Mouse (Mus musculus) skeletal muscle tissue, adult 2 months (tissue): Measurements from ENCODE around the gene Ap1m1.

Experiments used
- DNase-seq: peaks from one replicate; pipeline ENCODE4 v3.0.0-alpha.2; 2012; ENCODE audit warnings: low read depth, low spot score

Ap1m1 gene

DNA sequence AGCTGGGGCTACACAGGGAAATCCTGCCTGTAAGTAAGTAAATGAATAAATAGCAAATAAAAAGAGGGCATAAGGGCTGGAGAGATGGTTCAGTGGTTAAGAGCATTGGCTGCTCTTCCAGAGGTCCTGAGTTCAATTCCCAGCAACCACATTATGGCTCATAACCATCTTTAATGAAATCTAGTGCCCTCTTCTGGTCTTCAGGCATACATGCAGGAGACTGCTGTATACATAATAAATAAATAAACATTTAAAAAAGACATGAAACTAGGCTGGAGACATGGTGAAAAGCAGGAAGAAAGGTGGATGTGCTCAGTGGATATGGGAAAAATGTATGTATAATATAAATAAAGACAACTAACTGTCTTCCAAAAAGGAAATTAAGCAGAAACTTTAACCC lies 53.5 kb downstream of the Ap1m1 start:
- DNase-seq: no peak

DNA sequence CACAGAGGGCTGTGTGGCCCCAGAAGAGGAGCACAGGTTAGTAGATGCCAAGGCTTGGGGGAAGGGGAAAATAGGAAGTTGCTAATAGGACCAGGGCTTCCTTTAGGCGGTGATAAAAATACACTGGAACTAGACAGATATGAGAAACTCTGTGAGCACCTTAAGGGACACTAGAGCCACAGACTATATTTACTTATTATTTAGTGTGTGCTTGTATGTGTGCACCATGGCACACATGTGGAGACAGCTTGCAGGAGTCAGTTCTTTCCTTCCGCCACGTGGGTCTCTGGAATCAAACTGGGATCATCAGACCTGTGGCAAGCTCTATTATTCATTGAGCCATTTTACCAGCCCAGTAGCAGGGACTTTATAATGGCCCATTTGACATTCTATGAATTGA lies 55.3 kb downstream of the Ap1m1 start:
- no peak for DNase-seq

DNA sequence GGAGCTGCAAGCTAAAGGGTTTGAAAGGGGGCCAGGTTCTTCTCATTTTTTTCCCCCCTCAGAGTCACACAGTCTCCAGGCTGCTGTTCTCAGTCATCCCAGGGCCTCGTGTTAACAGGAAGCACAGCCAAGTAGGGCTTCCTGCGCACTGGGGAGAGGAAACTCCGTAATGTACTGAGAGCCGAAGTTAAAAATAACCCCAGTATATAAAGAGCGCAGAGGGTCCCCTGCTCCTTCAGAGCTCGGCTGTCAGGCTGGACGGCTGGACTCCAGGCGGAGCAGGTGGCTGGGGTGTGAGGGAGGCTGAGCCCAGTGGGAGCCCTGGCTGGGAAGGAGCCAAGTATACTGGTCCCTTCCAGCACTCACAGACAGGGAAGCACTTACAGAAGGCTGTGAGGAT lies 55.9 kb downstream of the Ap1m1 start:
- peak; percentile 98 for DNase-seq

DNA sequence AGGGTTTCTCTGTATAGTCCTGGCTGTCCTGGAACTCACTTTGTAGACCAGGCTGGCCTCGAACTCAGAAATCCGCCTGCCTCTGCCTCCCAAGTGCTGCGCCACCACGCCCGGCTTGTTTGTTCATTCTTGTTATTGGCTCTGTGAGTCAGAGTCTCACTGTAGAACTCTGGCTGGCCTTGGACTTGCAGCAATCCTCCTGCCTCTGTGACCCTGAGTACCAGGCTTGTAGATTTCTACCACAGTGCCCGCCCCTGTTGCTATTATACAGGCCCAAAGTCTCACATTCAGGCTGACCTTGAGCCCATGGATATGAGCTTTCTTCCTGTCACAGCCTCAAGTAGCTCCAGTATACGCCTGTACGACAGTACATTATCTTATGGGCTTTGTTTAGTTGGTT lies 56.7 kb downstream of the Ap1m1 start:
- DNase-seq: no peak

DNA sequence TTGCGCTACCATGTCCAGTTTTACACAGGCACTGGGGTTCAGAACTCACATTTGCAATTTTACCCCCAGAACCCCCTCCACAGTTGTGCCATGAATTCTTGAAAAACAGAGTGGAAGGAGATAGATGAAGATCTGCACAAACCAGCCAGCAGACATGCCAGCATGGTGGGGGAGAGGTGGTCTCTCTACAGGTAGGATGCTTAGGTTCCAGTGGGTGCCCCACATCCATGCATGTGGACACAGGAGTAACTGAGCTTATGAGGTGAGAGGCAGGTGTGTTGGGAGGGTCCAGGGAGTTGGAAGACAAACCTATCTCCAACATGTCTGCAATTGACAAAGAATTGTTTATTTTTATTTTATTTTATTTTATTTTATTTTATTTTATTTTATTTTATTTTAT lies 59.1 kb downstream of the Ap1m1 start:
- no peak for DNase-seq

DNA sequence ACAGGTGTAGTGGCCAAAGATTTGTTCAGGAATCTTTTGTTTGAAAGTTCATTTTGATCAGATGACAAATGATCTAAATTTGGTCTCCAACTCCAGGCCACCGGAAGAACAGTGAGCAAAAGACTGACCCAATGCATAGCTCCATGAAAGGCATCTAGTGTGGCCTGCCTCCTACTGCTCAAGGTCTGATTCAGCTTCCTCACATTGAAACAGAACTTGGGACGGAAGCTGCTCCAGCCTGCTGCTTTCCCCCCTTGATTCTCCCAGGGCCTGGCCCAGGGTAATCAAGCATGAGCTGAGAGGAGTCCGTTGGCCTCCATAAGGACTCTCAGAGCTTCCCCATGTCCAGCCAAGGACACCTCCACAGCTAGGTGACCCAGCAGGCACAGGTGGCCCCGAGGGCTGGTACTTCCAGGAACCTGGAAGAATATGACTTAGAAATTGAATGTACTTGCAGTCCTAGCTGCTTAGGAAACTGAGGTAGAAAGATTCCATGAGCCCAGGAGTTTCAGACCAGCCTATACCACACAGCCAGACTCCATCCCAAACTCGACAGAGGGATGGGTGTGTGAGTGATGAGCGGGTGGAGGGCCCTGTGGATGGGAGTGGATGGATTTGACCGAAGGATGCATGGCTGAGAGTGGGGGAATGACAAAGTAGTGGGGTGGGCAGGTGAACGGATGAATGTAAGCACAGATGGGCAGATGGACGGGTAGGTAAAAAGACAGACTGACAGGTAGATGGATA lies 61.0 kb downstream of the Ap1m1 start:
- no peak for DNase-seq

DNA sequence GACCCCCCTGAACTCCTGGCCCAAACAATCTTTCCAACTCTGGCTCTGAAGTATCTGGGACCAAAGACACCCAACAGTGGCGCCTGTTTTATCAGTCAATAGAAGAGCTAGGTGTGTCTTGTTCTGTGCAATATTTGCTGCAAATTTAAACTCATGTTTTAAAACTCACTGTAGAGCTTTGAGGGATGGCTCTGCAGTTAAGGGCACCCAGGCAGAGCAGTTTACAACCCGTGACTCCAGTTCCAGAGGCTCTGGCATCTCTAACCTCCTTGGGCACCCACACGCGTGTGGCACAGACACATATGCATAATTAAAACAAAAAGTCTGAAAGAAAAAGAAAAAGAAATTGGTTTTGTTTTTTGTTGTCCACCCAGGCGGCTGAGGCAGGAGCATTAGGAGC lies 61.7 kb downstream of the Ap1m1 start:
- no peak for DNase-seq

DNA sequence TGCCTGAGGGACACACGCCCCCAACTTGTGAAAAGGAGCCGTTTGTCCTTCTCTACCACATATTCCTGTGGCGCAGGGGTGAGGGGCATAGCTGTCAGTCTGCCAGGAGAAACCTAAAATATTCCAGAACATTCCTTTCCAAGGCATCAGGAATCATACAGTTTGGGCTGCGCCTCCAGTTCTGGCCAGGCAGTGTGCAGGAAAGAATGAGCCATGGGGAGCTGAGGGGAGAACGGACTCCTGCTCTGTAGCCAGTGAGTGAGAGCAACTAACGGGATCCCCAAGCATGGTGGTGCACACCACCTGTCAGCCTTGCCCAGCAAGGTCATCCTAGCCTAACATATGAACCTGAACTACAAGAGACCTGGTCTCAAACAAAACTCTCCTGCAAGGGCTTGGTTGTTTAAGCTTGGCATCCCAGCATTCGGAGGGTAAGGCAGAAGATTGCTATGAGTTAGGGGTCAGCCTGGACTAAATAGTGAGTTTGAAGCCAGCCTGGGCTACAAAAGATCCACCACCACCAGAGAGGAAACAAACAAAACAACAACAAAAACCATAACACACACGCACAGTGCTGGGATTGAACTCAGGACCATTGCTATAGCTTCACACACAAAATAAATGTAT lies 63.3 kb downstream of the Ap1m1 start:
- no peak for DNase-seq

DNA sequence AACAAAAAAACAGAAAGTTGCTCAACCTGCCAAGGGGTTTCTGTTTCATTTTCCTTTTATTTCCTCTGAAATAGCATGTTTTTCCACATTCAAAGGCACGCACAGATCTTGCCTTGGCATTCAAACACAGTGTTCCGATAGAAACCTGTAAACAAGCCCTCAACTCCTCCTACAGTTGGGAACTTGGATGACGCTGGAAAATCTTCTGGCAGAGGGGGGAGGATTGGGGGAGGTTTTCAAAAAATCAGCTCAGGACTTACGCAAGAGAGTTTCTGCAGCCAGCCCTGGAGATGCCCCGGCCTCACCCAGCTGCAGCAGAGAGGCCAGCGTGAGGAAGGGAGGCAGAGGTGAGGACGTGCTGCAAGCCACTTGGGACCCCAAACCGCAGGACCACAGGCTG lies 63.8 kb downstream of the Ap1m1 start:
- DNase-seq: peak; percentile 95

DNA sequence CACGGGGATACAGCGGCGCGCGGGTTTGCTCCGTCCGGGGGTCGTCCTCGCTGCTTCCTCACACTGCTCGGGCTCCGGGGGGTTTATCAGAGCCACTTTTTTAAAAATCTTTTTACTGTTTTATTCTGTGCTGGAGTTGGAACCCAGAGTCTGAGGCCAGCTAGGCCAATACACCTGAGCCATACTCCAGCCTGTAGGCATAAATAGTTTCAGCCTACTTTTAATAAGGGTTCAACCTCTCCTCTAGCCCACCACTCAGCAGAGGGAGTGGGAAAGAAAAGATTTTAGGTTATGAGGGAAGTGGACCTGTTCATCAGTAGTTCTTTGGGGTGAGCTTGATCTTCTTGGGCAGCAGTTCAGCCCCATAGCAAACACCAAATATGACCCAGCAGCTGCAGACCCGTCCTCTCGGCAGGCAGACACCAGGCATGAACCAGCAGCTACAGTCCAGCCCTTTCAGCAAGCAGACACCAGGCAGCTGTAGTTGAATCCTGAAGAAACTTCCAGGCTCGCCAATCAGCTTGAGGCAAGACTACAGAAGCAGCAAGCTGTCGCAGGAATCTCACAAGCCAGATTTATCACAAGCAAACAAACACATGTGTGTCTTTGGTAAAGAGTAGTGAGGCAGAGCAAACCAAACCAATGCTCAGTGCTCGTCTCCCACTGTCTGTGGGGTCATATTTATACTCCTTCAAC lies 65.5 kb downstream of the Ap1m1 start, which contains the start of gene Gm10282:
Gene Gm10282, minus strand, starts transcription at position 51 of the 696 bp plus-strand sequence.
- DNase-seq: no peak

DNA sequence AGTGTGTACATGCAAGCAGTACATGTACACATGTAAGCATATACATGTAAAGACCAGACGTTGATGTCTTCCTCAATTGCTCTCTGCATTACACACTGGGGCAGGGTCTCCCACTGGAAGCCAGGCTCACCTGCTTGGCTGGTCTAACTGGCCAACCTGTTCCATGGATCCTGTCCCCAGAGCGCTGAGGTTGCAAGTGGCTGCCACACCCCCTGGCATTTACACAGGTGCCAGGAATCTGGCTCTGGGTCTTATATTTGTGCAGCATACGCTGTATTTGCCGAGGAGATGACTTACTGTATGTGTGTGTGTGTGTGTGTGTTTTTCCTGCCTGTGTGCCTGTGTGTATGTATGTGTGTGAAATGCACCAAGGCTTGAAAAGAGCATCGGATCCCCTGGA lies 67.1 kb downstream of the Ap1m1 start:
- no peak for DNase-seq
